Mouse (Mus musculus): ENCODE data around the gene Hddc3. TPM values are rescaled to one million over a fixed set of nuclear protein-coding genes. Genes with fewer than 3 reads are reported as not detected.

Hddc3 gene
- polyA plus RNA-seq (2014; fragmentation: Illumina TruSeq; extraction: RNeasy Lipid Tissue Mini Kit (QIAGEN cat#74804); ENCODE audit: low read depth, low replicate concordance) = 17.2 TPM

GRCm38 (mm10) chr7:80342858-80343257 is at the start of gene Hddc3:
Gene Hddc3 (plus strand): TSS chr7:80343104.

DNA sequence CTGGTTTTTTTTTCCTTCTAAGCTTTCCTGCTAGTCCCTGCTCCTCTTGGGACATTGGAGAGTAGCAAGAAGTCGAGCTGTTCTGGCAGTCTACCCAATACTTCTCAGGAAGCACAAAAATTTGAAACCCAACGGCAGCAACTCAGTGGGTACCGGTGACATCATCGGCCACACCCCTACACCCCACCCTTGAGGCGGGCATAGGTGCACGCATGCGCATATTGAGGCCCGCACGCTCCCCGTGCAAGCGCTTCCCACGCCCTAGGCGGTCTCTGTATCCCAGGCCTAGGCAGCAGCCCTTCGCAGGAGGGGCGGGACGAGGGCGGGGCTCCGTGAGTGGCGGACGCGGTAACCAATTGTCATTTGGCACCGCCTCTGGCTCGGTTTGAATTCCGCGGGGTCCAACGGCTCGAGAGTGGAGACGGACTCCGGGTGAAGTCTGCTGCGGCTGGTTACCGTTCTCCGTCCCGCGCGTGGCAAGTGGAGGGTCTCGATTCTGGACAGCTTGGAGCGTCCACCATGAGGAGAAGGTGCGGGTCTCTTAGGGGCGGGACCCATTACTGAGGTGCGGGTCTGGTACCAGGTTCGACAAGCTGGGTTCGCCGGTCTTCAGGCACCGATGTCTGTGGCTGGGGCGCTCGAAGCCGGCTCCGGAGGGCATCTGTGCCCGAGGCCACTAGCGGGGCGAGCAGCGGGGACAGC is 48.7 kb upstream of the Hddc3 start, which contains the start of gene Prc1:
TSS of gene Prc1 (plus strand) at position 389 of the 702 bp plus-strand sequence.

GRCm38 (mm10) chr7:80324043-80324815 is 18.7 kb upstream of the Hddc3 start, which contains the start of gene Rccd1:
Gene Rccd1 (minus strand): TSS chr7:80324454.

DNA sequence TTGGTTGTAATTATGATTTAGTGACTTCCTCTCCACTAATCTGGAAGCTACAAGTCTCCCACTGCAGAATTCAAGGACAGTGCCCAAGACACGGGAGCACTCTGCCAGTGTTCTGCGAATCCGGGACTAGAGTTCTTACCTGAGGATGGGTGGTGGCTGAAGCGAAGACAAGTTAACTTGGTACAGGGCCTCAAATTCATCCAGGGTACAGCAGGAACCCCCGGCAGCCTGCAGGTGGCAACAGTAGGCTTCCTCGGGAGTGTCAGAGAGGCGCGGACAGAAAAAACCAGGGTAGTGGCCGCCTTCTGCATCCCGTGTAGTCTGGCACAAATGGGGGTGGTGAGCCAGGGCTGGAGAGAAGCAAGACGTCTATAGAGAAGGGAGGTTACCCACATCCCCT is 2.1 kb upstream of the Hddc3 start, which contains the start of gene Unc45a:
TSS of gene Unc45a (minus strand) at position 213 of the 400 bp plus-strand sequence.

DNA sequence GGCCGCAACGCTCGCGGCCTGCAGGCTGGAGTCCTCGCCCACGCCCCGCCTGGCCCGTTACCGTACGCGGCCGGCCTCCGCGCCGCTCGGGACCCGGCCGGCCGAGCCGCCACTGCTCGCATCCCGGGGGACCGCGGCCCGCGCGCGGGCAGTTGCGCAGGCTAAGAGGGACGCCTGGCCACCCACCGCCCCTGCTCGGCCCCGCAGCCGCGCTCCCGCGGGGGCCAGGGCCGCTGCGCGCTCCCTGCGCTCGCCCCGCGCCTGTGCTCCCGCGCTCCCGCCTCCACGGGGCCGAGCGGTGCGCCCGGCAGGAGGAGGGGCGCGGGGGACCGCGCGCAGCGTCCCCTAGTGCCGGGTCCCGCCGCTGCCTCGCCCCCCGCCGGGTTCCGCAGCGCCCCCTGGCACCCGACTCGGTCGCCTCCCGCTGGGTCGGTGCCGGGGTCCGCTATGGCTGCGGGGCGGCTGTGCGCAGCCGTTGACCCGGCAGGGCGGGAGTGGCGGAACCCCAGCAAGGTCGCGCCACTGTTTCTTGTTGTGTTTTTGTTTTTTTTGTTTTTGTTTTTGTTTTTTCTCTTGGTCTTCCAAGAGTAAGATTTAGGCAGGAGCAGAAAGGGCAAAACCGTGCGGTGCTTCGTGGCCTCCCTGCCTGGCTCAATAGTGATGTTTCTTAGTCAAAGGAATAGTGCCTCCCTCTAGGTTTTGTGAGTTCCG is 28.3 kb downstream of the Hddc3 start, which contains the start of gene Man2a2:
TSS of gene Man2a2 (minus strand) at position 335 of the 711 bp plus-strand sequence.

DNA sequence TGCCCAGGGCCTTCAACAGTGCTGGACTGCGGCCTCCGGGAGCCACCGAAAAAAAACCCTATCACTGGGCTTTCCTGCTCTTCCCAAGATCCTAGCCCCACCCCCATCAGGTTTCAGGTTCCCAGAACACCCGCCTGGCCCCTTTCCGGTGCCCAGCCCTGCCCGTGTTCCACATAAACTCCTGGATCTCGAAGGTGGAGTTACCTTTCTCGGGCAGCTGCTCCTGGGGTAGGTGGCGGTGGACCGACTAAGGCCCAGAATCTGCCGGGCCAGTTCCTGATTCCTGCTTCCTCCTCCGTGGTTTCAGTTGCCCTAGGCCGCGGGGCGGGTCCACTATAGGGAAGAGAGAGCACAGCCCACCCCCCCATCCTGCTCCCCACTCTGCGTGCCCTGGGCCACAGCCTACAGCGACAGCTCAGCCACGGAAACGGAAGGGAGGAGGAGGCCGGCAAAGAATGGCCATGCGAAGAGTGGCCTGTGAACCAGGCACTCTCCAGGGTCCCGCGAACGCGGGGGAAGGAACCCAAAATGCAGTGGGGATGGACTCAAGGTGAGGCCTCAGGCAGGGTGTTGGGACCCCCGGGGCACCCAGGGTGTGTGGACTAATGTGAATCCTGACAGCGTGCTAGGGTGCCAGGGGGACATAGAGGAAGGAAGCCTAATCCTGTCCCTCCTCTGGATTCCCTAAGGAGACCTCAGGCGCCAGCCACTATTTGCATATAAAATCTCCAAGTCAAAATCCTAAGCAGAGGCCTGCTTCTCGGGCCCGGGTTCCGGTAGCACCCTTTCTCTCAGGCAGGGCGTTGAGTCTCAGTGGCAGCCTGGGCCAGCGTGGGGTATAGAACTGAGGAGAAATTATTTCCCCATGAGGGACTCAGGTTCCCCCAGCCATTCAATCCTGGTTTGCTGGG is 45.0 kb downstream of the Hddc3 start, which contains the start of gene Fes:
TSS of gene Fes (minus strand) at position 314 of the 911 bp plus-strand sequence.

Other genes with a start within 250 kb of the Hddc3 start
- 7.8 TPM for gene Idh2, start 227.7 kb upstream of the Hddc3 start, polyA plus RNA-seq (2014; fragmentation: Illumina TruSeq; extraction: RNeasy Lipid Tissue Mini Kit (QIAGEN cat#74804); ENCODE audit: low read depth, low replicate concordance)
- 2.3 TPM for gene Sema4b, start 156.3 kb upstream of the Hddc3 start, polyA plus RNA-seq (2014; fragmentation: Illumina TruSeq; extraction: RNeasy Lipid Tissue Mini Kit (QIAGEN cat#74804); ENCODE audit: low read depth, low replicate concordance)
- 10.9 TPM for gene Cib1, start 110.3 kb upstream of the Hddc3 start, polyA plus RNA-seq (2014; fragmentation: Illumina TruSeq; extraction: RNeasy Lipid Tissue Mini Kit (QIAGEN cat#74804); ENCODE audit: low read depth, low replicate concordance)
- 2.7 TPM for gene Gdpgp1, start 110.2 kb upstream of the Hddc3 start, polyA plus RNA-seq (2014; fragmentation: Illumina TruSeq; extraction: RNeasy Lipid Tissue Mini Kit (QIAGEN cat#74804); ENCODE audit: low read depth, low replicate concordance)
- gene Ttll13, start 96.7 kb upstream of the Hddc3 start, polyA plus RNA-seq (2014; fragmentation: Illumina TruSeq; extraction: RNeasy Lipid Tissue Mini Kit (QIAGEN cat#74804); ENCODE audit: low read depth, low replicate concordance) = 0.41 TPM
- gene Ngrn, start 81.9 kb upstream of the Hddc3 start, polyA plus RNA-seq (2014; fragmentation: Illumina TruSeq; extraction: RNeasy Lipid Tissue Mini Kit (QIAGEN cat#74804); ENCODE audit: low read depth, low replicate concordance) = 23.7 TPM
- gene Vps33b, start 73.5 kb upstream of the Hddc3 start, polyA plus RNA-seq (2014; fragmentation: Illumina TruSeq; extraction: RNeasy Lipid Tissue Mini Kit (QIAGEN cat#74804); ENCODE audit: low read depth, low replicate concordance) = 11.4 TPM
- 22.4 TPM for gene Prc1, start 48.7 kb upstream of the Hddc3 start, polyA plus RNA-seq (2014; fragmentation: Illumina TruSeq; extraction: RNeasy Lipid Tissue Mini Kit (QIAGEN cat#74804); ENCODE audit: low read depth, low replicate concordance)
- 3.4 TPM for gene Rccd1, start 18.6 kb upstream of the Hddc3 start, polyA plus RNA-seq (2014; fragmentation: Illumina TruSeq; extraction: RNeasy Lipid Tissue Mini Kit (QIAGEN cat#74804); ENCODE audit: low read depth, low replicate concordance)
- 6.8 TPM for gene Unc45a, start 2.1 kb upstream of the Hddc3 start, polyA plus RNA-seq (2014; fragmentation: Illumina TruSeq; extraction: RNeasy Lipid Tissue Mini Kit (QIAGEN cat#74804); ENCODE audit: low read depth, low replicate concordance)
- 51.8 TPM for gene Man2a2, start 28.3 kb downstream of the Hddc3 start, polyA plus RNA-seq (2014; fragmentation: Illumina TruSeq; extraction: RNeasy Lipid Tissue Mini Kit (QIAGEN cat#74804); ENCODE audit: low read depth, low replicate concordance)
- 0.23 TPM for gene Fes, start 44.8 kb downstream of the Hddc3 start, polyA plus RNA-seq (2014; fragmentation: Illumina TruSeq; extraction: RNeasy Lipid Tissue Mini Kit (QIAGEN cat#74804); ENCODE audit: low read depth, low replicate concordance)
- gene Furin, start 62.3 kb downstream of the Hddc3 start, polyA plus RNA-seq (2014; fragmentation: Illumina TruSeq; extraction: RNeasy Lipid Tissue Mini Kit (QIAGEN cat#74804); ENCODE audit: low read depth, low replicate concordance) = 4.5 TPM
- 17.5 TPM for gene Blm, start 192.0 kb downstream of the Hddc3 start, polyA plus RNA-seq (2014; fragmentation: Illumina TruSeq; extraction: RNeasy Lipid Tissue Mini Kit (QIAGEN cat#74804); ENCODE audit: low read depth, low replicate concordance)

Measured in adrenal gland, adult 10 weeks (tissue).